Mouse (Mus musculus) midbrain, embryonic 12.5 days (tissue): ENCODE results near the gene Atg7. TPM values are rescaled to one million over a fixed set of nuclear protein-coding genes. Genes with fewer than 3 reads are reported as not detected.

Experiments
- ATAC-seq: fragments of 200-750 bp; cut with Nextera tagmentation; 2 replicates; pipeline ENCODE4 v1.8.0; 2017; ENCODE audit warnings: low read depth, moderate TSS enrichment, moderate library complexity; ENCODE audit not compliant: low FRiP score
- H3K27ac ChIP-seq: fragments of 300-500 bp; sonication (generic); replicated peaks from 2 replicates; pipeline ENCODE4 v1.5.1; 2016; ENCODE audit warnings: mild to moderate bottlenecking
- H3K27me3 ChIP-seq: fragments of 300-500 bp; sonication (generic); 2 replicates; pipeline ENCODE4 v1.6.1; 2016; ENCODE audit warnings: mild to moderate bottlenecking
- H3K36me3 ChIP-seq: fragments of 300-500 bp; sonication (generic); 2 replicates; pipeline ENCODE4 v1.6.1; 2016
- H3K4me1 ChIP-seq: fragments of 300-500 bp; sonication (generic); 2 replicates; pipeline ENCODE4 v1.6.1; 2016
- H3K4me2 ChIP-seq: fragments of 300-500 bp; sonication (generic); replicated peaks from 2 replicates; pipeline ENCODE4 v1.6.1; 2016; ENCODE audit warnings: mild to moderate bottlenecking, moderate library complexity
- H3K4me3 ChIP-seq: fragments of 300-500 bp; sonication (generic); 2 replicates; pipeline ENCODE4 v1.5.1; 2016; ENCODE audit warnings: mild to moderate bottlenecking
- H3K9ac ChIP-seq: fragments of 300-500 bp; sonication (generic); replicated peaks from 2 replicates; pipeline ENCODE4 v1.6.1; 2016; ENCODE audit warnings: mild to moderate bottlenecking, moderate library complexity
- H3K9me3 ChIP-seq: fragments of 300-500 bp; sonication (generic); 2 replicates; pipeline ENCODE4 v1.6.1; 2016; ENCODE audit warnings: mild to moderate bottlenecking
- WGBS: fragments of 180-500 bp; shearing (Covaris S2); methylation state at CpG from one replicate; pipeline ENCODE4 v1.1.7; 2016; 5-methylcytosine and 5-hydroxymethylcytosine counted together
- polyA plus RNA-seq: library from polyadenylated mRNA; unstranded; fragments of >200 nt; fragmentation: Nextera tagmentation; extraction: Ambion mirVana; gene quantifications from 2 replicates; pipeline ENCODE4 v1.2.1, GENCODE M21; 2016

Gene Atg7
- polyA plus RNA-seq, 1 experiment from 2014 or later, result 19.4 TPM

- no peaks in the 10 kb centered on the region for H3K9me3 ChIP-seq
- peaks cover 46% of the 10 kb centered on the region for H3K4me1 ChIP-seq
- no peak overlapping the region for H3K4me3 ChIP-seq
- H3K4me2 ChIP-seq, result no peak overlapping the region
- ATAC-seq, result no peak
- WGBS, result 91% methylated on average over 8 of the region's 8 CpGs
- H3K9ac ChIP-seq, result no peak overlapping the region
- no peaks in the 10 kb centered on the region for H3K36me3 ChIP-seq
- H3K27ac ChIP-seq, result no peak overlapping the region
- H3K27me3 ChIP-seq, result peaks cover 10% of the 10 kb centered on the region; the same call in 1 of the 2 replicates
Measured at GRCm38 (mm10) chr6:114849787-114850186, 206.9 kb downstream of the Atg7 start.

- H3K9ac ChIP-seq, result no peak overlapping the region
Measured at GRCm38 (mm10) chr6:114851688-114852087, 208.8 kb downstream of the Atg7 start.

DNA sequence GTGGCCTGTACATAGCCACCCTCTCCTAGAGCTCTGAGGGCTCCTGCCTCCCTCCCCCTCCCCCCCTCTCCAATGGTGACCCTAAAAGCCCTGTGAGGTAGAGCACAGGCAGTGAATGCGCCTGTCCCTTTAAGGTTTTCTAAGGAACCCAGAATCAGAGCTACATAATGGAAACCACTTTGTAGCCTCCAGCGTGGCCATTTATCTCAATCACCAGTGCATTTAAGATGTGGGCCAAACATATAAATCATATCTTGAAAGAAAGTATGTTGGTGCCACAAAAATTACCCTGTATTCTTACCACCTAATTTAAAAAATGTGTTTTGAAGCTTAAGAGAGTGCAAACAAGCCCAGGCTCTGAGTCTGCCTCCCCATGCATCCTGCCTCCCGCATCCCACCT lies 209.8 kb downstream of the Atg7 start:
- peak overlapping the region; percentile 69 for H3K27ac ChIP-seq
- 0 out of 2 replicates have a peak overlapping the region, but pooled peaks have one; percentile 1 for H3K4me2 ChIP-seq
- H3K27me3 ChIP-seq, result peaks cover 10% of the 10 kb centered on the region; the same call in 1 of the 2 replicates
- H3K4me3 ChIP-seq, result no peak overlapping the region
- H3K9ac ChIP-seq, result peak overlapping the region; percentile 31; the same call in 1 of the 2 replicates
- H3K36me3 ChIP-seq, result no peaks in the 10 kb centered on the region
- WGBS, result 21% methylated on average over 3 of the region's 3 CpGs
- H3K9me3 ChIP-seq, result no peaks in the 10 kb centered on the region
- ATAC-seq, result 0 out of 2 replicates have a peak, but pooled peaks have one; percentile 16
- H3K4me1 ChIP-seq, result peaks cover 42% of the 10 kb centered on the region

More at GRCm38 (mm10) chr6:114851688-114852087, 208.8 kb downstream of the Atg7 start:
- Histone ChIP-seq H3K27ac (peak overlapping the region; percentile 69), H3K4me2 (no peak overlapping the region), H3K4me1 (peaks cover 42% of the 10 kb centered on the region), H3K27me3 (peaks cover 10% of the 10 kb centered on the region; the same call in 1 of the 2 replicates), H3K36me3 (no peaks in the 10 kb centered on the region), H3K9me3 (no peaks in the 10 kb centered on the region), H3K4me3 (no peak overlapping the region)
- WGBS, result 25% methylated on average over 7 of the region's 7 CpGs
- ATAC-seq, result peak; percentile 61

GRCm38 (mm10) chr6:114854368-114854767 lies 211.5 kb downstream of the Atg7 start:
- Histone ChIP-seq H3K27ac (no peak overlapping the region; the same call in 1 of the 2 replicates), H3K4me1 (peaks cover 42% of the 10 kb centered on the region)
- WGBS, result 59% methylated on average over 2 of the region's 2 CpGs

DNA sequence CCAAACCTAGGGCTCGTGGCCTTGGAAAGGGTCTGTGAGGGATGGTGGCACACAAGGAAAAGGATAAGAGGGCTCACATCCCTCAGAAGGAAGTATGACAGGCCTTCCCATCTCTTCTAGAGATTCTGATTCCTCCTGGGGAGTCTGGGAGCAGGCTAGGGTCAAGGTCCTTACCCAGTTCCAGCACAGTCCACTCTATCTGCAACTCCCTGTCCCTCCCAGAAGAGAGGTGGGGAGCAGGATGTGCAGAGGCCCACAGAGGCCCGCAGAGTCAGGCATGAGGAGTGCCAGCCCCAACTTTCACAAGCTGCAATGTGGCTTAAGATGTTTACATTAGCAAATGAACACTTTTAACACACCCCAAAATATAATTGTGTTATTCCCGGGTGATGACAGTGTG lies 212.7 kb downstream of the Atg7 start:
- ATAC-seq, result no peak
- Histone ChIP-seq H3K9me3 (no peaks in the 10 kb centered on the region), H3K9ac (no peak overlapping the region), H3K4me1 (peaks cover 41% of the 10 kb centered on the region), H3K27ac (no peak overlapping the region; the same call in 1 of the 2 replicates), H3K4me3 (no peak overlapping the region), H3K27me3 (peaks cover 10% of the 10 kb centered on the region; the same call in 1 of the 2 replicates), H3K36me3 (peaks cover 14% of the 10 kb centered on the region), H3K4me2 (no peak overlapping the region)
- 76% methylated on average over 3 of the region's 3 CpGs for WGBS

More at GRCm38 (mm10) chr6:114854368-114854767, 211.5 kb downstream of the Atg7 start:
- H3K9ac ChIP-seq, result no peak overlapping the region
- H3K4me3 ChIP-seq, result no peak overlapping the region
- H3K27me3 ChIP-seq, result peaks cover 10% of the 10 kb centered on the region; the same call in 1 of the 2 replicates
- ATAC-seq, result no peak
- no peak overlapping the region for H3K4me2 ChIP-seq
- peaks cover 7% of the 10 kb centered on the region for H3K36me3 ChIP-seq
- no peaks in the 10 kb centered on the region for H3K9me3 ChIP-seq

- no peak for ATAC-seq
- Histone ChIP-seq H3K27me3 (peaks cover 10% of the 10 kb centered on the region; the same call in 1 of the 2 replicates), H3K9ac (no peak overlapping the region), H3K4me3 (no peak overlapping the region), H3K4me2 (no peak overlapping the region), H3K36me3 (peaks cover 23% of the 10 kb centered on the region), H3K9me3 (no peaks in the 10 kb centered on the region), H3K27ac (no peak overlapping the region; the same call in 1 of the 2 replicates), H3K4me1 (peaks cover 33% of the 10 kb centered on the region)
- 92% methylated on average over 4 of the region's 4 CpGs for WGBS
Measured at GRCm38 (mm10) chr6:114856501-114856900, 213.6 kb downstream of the Atg7 start.

- H3K4me1 ChIP-seq, result peaks cover 17% of the 10 kb centered on the region
- H3K36me3 ChIP-seq, result peaks cover 39% of the 10 kb centered on the region
- no peak overlapping the region for H3K4me3 ChIP-seq
- no peak for ATAC-seq
- no peak overlapping the region for H3K4me2 ChIP-seq
- H3K9me3 ChIP-seq, result no peaks in the 10 kb centered on the region
- H3K9ac ChIP-seq, result no peak overlapping the region; the same call in 1 of the 2 replicates
- H3K27ac ChIP-seq, result no peak overlapping the region
- WGBS, result 88% methylated on average over 3 of the region's 3 CpGs
- peaks cover 8% of the 10 kb centered on the region; the same call in 1 of the 2 replicates for H3K27me3 ChIP-seq
Measured at GRCm38 (mm10) chr6:114857996-114858721, 215.3 kb downstream of the Atg7 start.

GRCm38 (mm10) chr6:114858722-114859053 lies 215.8 kb downstream of the Atg7 start:
- 79% methylated on average over 4 of the region's 4 CpGs for WGBS
- H3K27ac ChIP-seq, result no peak overlapping the region
- H3K4me3 ChIP-seq, result no peak overlapping the region
- peaks cover 14% of the 10 kb centered on the region for H3K4me1 ChIP-seq
- H3K9ac ChIP-seq, result no peak overlapping the region
- no peak overlapping the region for H3K4me2 ChIP-seq
- no peak for ATAC-seq
- peaks cover 42% of the 10 kb centered on the region for H3K36me3 ChIP-seq
- peaks cover 3% of the 10 kb centered on the region; the same call in 1 of the 2 replicates for H3K27me3 ChIP-seq
- H3K9me3 ChIP-seq, result no peaks in the 10 kb centered on the region

DNA sequence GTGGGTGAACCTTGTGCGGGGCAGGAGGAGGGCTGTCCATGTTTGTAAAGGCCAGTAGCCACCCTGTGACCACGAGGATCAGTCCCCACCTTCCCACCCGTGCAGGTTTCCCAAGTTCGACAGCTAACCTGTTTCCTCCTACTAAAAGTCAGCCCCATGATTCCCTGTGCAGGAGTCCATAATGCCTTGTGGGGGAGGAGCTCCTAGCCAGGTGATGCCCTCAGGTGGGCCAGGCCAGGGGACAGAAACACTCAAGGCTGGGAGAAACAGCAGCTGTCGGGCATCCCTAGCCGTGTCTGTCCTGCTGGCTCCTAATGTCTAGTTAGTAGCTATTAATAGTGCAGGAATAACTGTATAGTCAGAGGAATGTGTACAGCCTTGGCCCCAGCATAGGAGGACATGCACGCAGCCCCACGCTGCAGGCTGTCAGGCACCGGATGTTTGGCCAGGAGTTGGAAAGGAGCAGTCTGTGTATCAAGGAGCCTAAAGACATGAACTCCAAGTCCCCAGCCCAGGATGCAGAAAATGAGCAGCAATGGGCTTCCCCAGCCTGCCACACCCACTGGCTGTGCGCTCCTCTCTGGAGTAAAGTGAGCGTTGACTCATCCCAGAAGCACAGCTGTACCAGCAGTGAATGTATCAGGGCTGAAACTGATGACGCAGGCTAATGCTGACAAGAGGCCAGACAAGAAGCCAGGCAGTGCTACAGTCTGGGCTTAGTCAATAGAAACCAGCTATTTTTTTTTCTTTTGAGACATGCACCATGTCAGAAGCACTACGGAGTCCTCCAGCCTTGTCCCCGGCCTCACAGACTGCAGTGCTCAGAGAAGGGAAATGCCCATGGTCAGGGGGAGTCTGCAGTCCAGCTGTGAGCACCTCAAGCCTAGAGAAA lies 218.0 kb downstream of the Atg7 start:
- ATAC-seq, result no peak
- 92% methylated on average over 14 of the region's 14 CpGs for WGBS
- H3K4me2 ChIP-seq, result no peak overlapping the region
- H3K36me3 ChIP-seq, result peaks cover 47% of the 10 kb centered on the region
- H3K4me1 ChIP-seq, result no peaks in the 10 kb centered on the region
- no peaks in the 10 kb centered on the region for H3K9me3 ChIP-seq
- H3K4me3 ChIP-seq, result no peak overlapping the region
- no peaks in the 10 kb centered on the region for H3K27me3 ChIP-seq
- H3K9ac ChIP-seq, result no peak overlapping the region
- no peak overlapping the region for H3K27ac ChIP-seq

DNA sequence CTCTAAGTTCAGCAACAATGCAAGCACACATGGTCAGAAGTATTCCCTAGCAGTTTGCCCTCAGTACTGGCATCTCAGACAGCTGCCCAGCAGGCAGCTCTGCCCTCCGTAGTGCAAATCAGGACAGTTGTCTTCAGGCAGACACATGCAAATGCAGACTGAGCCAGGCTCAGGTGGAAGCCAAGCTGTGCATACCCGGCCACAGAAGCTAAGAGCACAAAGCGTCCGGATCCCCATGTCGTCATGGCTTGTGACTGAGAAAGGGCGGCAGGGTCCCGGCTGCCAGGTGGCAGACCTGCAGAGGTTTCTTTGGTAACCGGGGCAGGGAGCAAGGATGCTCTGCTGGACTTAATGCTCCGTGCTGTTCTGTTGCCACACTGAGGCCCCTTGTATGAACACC lies 218.7 kb downstream of the Atg7 start:
- no peak for ATAC-seq
- no peak overlapping the region for H3K27ac ChIP-seq
- no peak overlapping the region for H3K4me3 ChIP-seq
- H3K4me1 ChIP-seq, result no peaks in the 10 kb centered on the region
- H3K9me3 ChIP-seq, result no peaks in the 10 kb centered on the region
- H3K36me3 ChIP-seq, result peaks cover 47% of the 10 kb centered on the region
- H3K9ac ChIP-seq, result no peak overlapping the region
- no peaks in the 10 kb centered on the region for H3K27me3 ChIP-seq
- 72% methylated on average over 9 of the region's 9 CpGs for WGBS
- no peak overlapping the region for H3K4me2 ChIP-seq

DNA sequence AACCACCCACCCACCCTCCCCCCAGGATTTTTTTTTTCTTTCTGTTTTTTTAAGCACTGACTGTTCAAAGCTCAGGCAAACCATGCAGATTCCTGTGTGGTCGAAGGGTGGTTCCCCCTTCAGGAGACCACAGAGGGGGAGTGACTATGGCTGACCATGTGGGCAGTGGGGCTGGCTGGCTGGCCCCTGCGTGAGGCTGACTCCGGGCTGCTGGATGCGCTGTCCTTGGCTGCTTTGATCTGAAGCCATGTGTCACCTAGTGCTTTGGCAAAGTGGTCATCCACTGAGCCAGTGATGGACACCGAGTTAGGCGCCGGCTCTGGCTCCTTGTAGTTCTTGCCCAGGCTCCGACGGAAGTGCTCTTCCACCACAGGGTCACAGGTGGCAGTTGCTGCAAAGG lies 219.1 kb downstream of the Atg7 start:
- ATAC-seq, result no peak
- WGBS, result 91% methylated on average over 9 of the region's 9 CpGs
- no peak overlapping the region for H3K27ac ChIP-seq

DNA sequence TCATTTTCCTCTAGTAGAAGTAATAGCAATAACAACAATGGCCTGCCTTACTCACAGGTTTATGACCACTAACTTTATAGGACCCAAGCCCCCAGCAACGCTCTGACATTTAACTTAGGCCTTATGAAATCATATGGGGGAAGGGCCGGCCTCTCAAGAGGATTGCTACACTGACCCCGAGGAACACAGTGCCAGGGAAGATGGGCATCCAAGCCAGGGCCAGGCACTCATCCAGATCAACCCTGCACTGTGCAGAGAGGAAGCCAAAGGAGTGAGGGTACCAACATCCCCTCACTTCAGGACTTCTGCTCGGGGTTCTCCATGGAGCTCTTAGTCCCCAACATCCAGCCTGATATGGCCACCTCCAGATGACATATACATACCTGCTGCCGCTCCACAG lies 220.6 kb downstream of the Atg7 start:
- 90% methylated on average over 5 of the region's 5 CpGs for WGBS
- H3K9ac ChIP-seq, result no peak overlapping the region
- no peaks in the 10 kb centered on the region for H3K27me3 ChIP-seq
- H3K4me1 ChIP-seq, result no peaks in the 10 kb centered on the region
- peaks cover 47% of the 10 kb centered on the region for H3K36me3 ChIP-seq
- no peak for ATAC-seq
- H3K4me3 ChIP-seq, result no peak overlapping the region
- no peaks in the 10 kb centered on the region for H3K9me3 ChIP-seq
- H3K27ac ChIP-seq, result no peak overlapping the region
- no peak overlapping the region for H3K4me2 ChIP-seq

More for the DNA sequence above, 219.1 kb downstream of the Atg7 start:
- Histone ChIP-seq H3K9me3 (no peaks in the 10 kb centered on the region), H3K9ac (no peak overlapping the region), H3K4me3 (no peak overlapping the region), H3K4me2 (no peak overlapping the region), H3K36me3 (peaks cover 47% of the 10 kb centered on the region), H3K4me1 (no peaks in the 10 kb centered on the region), H3K27me3 (no peaks in the 10 kb centered on the region)
